Mouse (Mus musculus): Measurements from ENCODE around the gene Med27.

DNA sequence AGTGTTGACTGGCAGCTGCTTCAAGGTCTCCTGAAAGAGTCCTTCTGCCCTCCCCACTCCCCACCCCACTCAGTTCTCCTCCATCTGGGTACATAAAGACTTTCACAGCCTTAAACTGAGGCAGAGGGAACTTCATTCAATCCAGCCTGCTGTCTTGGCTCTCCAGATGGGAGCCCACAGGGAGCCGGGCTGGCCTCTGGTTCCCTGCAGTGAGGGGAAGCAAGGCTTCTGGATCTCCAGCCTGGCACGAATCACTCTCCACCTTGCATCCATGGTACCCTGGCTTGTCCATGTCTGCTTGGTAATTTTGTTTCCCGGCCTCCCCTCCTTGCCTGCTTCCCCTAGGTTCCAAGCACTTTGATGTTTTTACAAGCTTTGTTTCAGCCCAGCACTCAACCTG lies 172.8 kb downstream of the Med27 start:
- TF ChIP-seq CTCF (IDR thresholded peaks at IDR 0.05; ENCODE audit: control insufficient read depth, insufficient read depth, low read length) (no peak), POLR2A (IDR thresholded peaks at IDR 0.05; ENCODE audit: borderline replicate concordance, control insufficient read depth, low read depth, low read length) (no peak)
